8 mouse cellular contexts compared by ENCODE assay signal in genomic region chr1:39949205-39949604, GRCm38 (mm10). TPM values are rescaled to one million over a fixed set of nuclear protein-coding genes. Genes with fewer than 3 reads are reported as not detected.
A peak's percentile ranks its signal among the peaks of the same experiment; 100 is the strongest.
DNase-seq lines count a peak whose midpoint lies in the region; ATAC-seq lines count a peak whose summit lies in the region.

No protein-coding gene starts in this region.

- no peak overlapping the region for H3K9ac ChIP-seq in heart, embryonic 12.5 days
- H3K9ac ChIP-seq in liver, embryonic 11.5 days (ENCODE audit: low read depth, low read length) = no peak overlapping the region

- WGBS in heart, embryonic 12.5 days = 34% methylated on average over 5 of the region's 5 CpGs
- 29% methylated on average over 5 of the region's 5 CpGs for WGBS in liver, embryonic 11.5 days

- no peak for DNase-seq in heart, postnatal 36 days
- DNase-seq in thymus, postnatal 25 days = peak; percentile 32
- DNase-seq in thymus, postnatal 10 days (ENCODE audit: low spot score in 2 of 2) = no peak
- no peak for DNase-seq in liver, embryonic 11.5 days (ENCODE audit: low spot score)
- no peak for DNase-seq in testis, postnatal 14 days (ENCODE audit: low spot score)
- DNase-seq in adrenal gland, postnatal 4 days (ENCODE audit: low spot score in 2 of 2) = no peak
- DNase-seq in ovary, postnatal 10 days (ENCODE audit: low spot score) = no peak

- no peak overlapping the region for H3K4me2 ChIP-seq in heart, embryonic 12.5 days
- H3K4me2 ChIP-seq in liver, embryonic 11.5 days = peak overlapping the region; percentile 2

- H3K4me1 ChIP-seq in heart, embryonic 12.5 days (replicated peaks) = peaks cover 87% of the 10 kb centered on the region
- H3K4me1 ChIP-seq in liver, embryonic 11.5 days (replicated peaks; ENCODE audit: control insufficient read depth, insufficient read depth, low read length) = peaks cover 45% of the 10 kb centered on the region

- H3K27me3 ChIP-seq in heart, embryonic 12.5 days (replicated peaks) = no peaks in the 10 kb centered on the region
- no peaks in the 10 kb centered on the region for H3K27me3 ChIP-seq in liver, embryonic 11.5 days (replicated peaks; ENCODE audit: control insufficient read depth, insufficient read depth, low read length)

- ATAC-seq in heart, embryonic 12.5 days (ENCODE audit: insufficient number of reproducible peaks, low FRiP score) = no peak
- ATAC-seq in liver, embryonic 11.5 days (replicated peaks; ENCODE audit: low FRiP score) = peak; percentile 79

- H3K9me3 ChIP-seq in heart, embryonic 12.5 days (replicated peaks) = no peaks in the 10 kb centered on the region
- H3K9me3 ChIP-seq in liver, embryonic 11.5 days (ENCODE audit: control insufficient read depth, low read length) = no peaks in the 10 kb centered on the region

- no peak overlapping the region for H3K4me3 ChIP-seq in heart, embryonic 12.5 days
- no peak overlapping the region for H3K4me3 ChIP-seq in liver, embryonic 11.5 days (ENCODE audit: low read depth, low read length)

- no peaks in the 10 kb centered on the region for H3K36me3 ChIP-seq in heart, embryonic 12.5 days
- H3K36me3 ChIP-seq in liver, embryonic 11.5 days (ENCODE audit: control insufficient read depth, insufficient read depth, low read length) = no peaks in the 10 kb centered on the region

- intact Hi-C loops in heart, postnatal 36 days (cut with DNase I) = no loop called here

- peak overlapping the region; percentile 81; the same call in 1 of the 2 replicates for H3K27ac ChIP-seq in heart, embryonic 12.5 days (ENCODE audit: poor library complexity, severe bottlenecking)
- no peak overlapping the region for H3K27ac ChIP-seq in liver, embryonic 11.5 days (ENCODE audit: low read depth, low read length)

RNA-seq across cellular contexts. Expression of gene Map4k4, which starts 48.5 kb away (rescaled TPM):
- polyA plus RNA-seq in heart, embryonic 12.5 days (2016; fragmentation: Nextera tagmentation; extraction: Ambion mirVana) = 26.1 and 31.8 TPM in 2 replicates
- 100 to 1,000 TPM; 158 to 163 TPM for total RNA-seq in heart, postnatal 36 days (2021)
- polyA plus RNA-seq in liver, embryonic 11.5 days (2014; fragmentation: Nextera tagmentation; extraction: Ambion mirVana) = 12.5 and 13.6 TPM in 2 replicates
- 100 to 1,000 TPM; 200 to 208 TPM for total RNA-seq in adrenal gland, postnatal 4 days (2021)
